Mouse (Mus musculus) midbrain, embryonic 10.5 days (tissue): Measurements from ENCODE around the gene Spn. TPM values are rescaled to one million over a fixed set of nuclear protein-coding genes. Genes with fewer than 3 reads are reported as not detected.

ENCODE experiments used
- DNase-seq: peaks from one replicate; pipeline ENCODE4 v3.0.0-alpha.2; 2017; ENCODE audit warnings: low spot score
- H3K27ac ChIP-seq: fragments of 300-500 bp; sonication (generic); replicated peaks from 2 replicates; pipeline ENCODE4 v1.5.1; 2016; ENCODE audit warnings: mild to moderate bottlenecking
- H3K27me3 ChIP-seq: fragments of 300-500 bp; sonication (generic); 2 replicates; pipeline ENCODE4 v1.6.1; 2016; ENCODE audit warnings: low read depth, mild to moderate bottlenecking; ENCODE audit not compliant: poor library complexity, severe bottlenecking
- H3K36me3 ChIP-seq: fragments of 300-500 bp; sonication (generic); 2 replicates; pipeline ENCODE4 v1.6.1; 2016; ENCODE audit warnings: mild to moderate bottlenecking, moderate library complexity
- H3K4me1 ChIP-seq: fragments of 300-500 bp; sonication (generic); 2 replicates; pipeline ENCODE4 v1.6.1; 2016
- H3K4me3 ChIP-seq: fragments of 300-500 bp; sonication (generic); 2 replicates; pipeline ENCODE4 v1.5.1; 2016; ENCODE audit warnings: mild to moderate bottlenecking, moderate library complexity
- H3K9me3 ChIP-seq: fragments of 300-500 bp; sonication (generic); replicated peaks from 2 replicates; pipeline ENCODE4 v1.6.1; 2016; ENCODE audit warnings: mild to moderate bottlenecking
- WGBS: fragments of 180-500 bp; shearing (Covaris S2); methylation state at CpG from one replicate; pipeline ENCODE4 v1.1.7; 2016; 5-methylcytosine and 5-hydroxymethylcytosine counted together
- polyA plus RNA-seq: library from polyadenylated mRNA; unstranded; fragments of >200 nt; fragmentation: Nextera tagmentation; extraction: Ambion mirVana; gene quantifications from 2 replicates; pipeline ENCODE4 v1.2.1, GENCODE M21; 2016

Gene Spn
- polyA plus RNA-seq, 1 experiment from 2014 or later = 0.10 TPM

- Histone ChIP-seq H3K9me3 (no peaks in the 10 kb centered on the region), H3K27me3 (no peaks in the 10 kb centered on the region), H3K36me3 (no peaks in the 10 kb centered on the region), H3K4me3 (no peak overlapping the region), H3K4me1 (peaks cover 11% of the 10 kb centered on the region), H3K27ac (no peak overlapping the region)
- 85% methylated on average over 22 of the region's 22 CpGs for WGBS
- DNase-seq = no peak
Measured at GRCm38 (mm10) chr7:127136181-127137071, 1.2 kb downstream of the Spn start.

DNA sequence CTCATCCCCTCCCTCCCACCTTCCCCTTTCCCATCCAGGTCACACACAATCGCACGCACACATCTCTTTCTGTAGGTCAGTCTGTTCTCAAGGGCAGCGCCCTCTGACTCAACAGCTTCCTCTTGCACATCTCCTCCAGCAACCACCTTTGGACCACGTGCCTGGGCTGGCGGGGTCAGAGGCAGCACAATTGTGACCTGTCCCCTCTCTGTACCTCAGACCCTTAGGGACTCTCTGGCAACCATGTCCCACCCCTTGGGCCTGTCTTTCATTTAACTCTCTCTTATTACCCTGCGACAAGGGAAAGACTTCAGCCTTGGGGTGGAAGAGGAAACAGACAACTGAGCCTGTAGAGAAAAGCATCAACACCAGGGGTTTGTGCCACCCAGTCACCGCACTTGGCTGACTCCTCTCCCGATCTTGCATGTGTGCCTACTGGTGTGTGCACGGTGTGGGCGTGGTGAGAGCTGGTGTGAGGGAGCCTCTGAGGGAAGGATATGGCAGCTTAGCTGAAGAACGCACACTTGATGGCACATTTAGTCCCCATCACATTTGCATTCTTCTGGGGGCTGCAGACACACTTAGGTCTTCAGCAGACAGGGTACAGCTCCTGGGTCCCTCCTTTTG, 2.7 kb downstream of the Spn start:
- no peaks in the 10 kb centered on the region for H3K27me3 ChIP-seq
- peak overlapping the region; percentile 28 for H3K27ac ChIP-seq
- peaks cover 13% of the 10 kb centered on the region for H3K4me1 ChIP-seq

DNA sequence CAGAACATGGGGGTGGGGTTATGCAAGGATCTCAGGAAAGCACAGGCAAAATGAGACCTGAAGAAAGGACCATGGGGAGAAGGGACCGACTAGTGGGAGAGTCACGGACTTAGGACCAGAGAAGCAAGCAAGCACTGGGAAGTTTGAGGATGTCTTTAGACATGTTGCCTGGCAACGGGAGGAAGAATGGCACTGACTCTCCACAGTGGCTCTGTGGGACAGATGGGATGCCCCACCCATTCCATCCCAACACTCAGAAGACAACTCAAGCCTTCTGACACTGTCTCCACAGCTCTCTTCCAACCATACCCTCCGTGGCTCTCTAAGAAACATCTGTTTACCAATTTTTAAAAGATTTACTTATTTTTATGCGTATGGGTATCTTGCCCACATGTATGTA, 4.5 kb downstream of the Spn start:
- 57% methylated on average over 5 of the region's 5 CpGs for WGBS
- peaks cover 15% of the 10 kb centered on the region for H3K4me1 ChIP-seq
- DNase-seq = no peak

More for the DNA sequence above, 2.7 kb downstream of the Spn start:
- Histone ChIP-seq H3K36me3 (no peaks in the 10 kb centered on the region), H3K9me3 (no peaks in the 10 kb centered on the region), H3K4me3 (no peak overlapping the region)
- no peak for DNase-seq
- 87% methylated on average over 11 of the region's 11 CpGs for WGBS

GRCm38 (mm10) chr7:127129638-127130037, 8.0 kb downstream of the Spn start:
- H3K27me3 ChIP-seq = no peaks in the 10 kb centered on the region
- no peak overlapping the region for H3K4me3 ChIP-seq
- WGBS = 24% methylated on average over 4 of the region's 4 CpGs
- H3K9me3 ChIP-seq = peaks cover 1% of the 10 kb centered on the region; the same call in 1 of the 2 replicates
- H3K36me3 ChIP-seq = no peaks in the 10 kb centered on the region
- DNase-seq = no peak
- H3K27ac ChIP-seq = no peak overlapping the region
- peaks cover 15% of the 10 kb centered on the region for H3K4me1 ChIP-seq

More for the DNA sequence above, 4.5 kb downstream of the Spn start:
- Histone ChIP-seq H3K9me3 (no peaks in the 10 kb centered on the region), H3K36me3 (no peaks in the 10 kb centered on the region), H3K4me3 (no peak overlapping the region), H3K27me3 (no peaks in the 10 kb centered on the region), H3K27ac (no peak overlapping the region)

- H3K4me3 ChIP-seq = peak within 1 kb of the TSS; percentile 47
- peaks cover 41% of the 10 kb centered on the region for H3K27me3 ChIP-seq
- H3K9me3 ChIP-seq = peaks cover 8% of the 10 kb centered on the region; the same call in 1 of the 2 replicates
- DNase-seq = peak; percentile 44
- peaks cover 39% of the 10 kb centered on the region for H3K4me1 ChIP-seq
- 0% methylated on average over 7 of the region's 7 CpGs for WGBS
- peak within 1 kb of the TSS; percentile 80 for H3K27ac ChIP-seq
- no peaks in the 10 kb centered on the region for H3K36me3 ChIP-seq
Measured at GRCm38 (mm10) chr7:127121911-127122270, 15.7 kb downstream of the Spn start, which contains the start of gene Qprt. Gene Qprt, minus strand, starts transcription at chr7:127122226.

GRCm38 (mm10) chr7:127121061-127121910, 16.3 kb downstream of the Spn start:
- Histone ChIP-seq H3K36me3 (no peaks in the 10 kb centered on the region), H3K27me3 (peaks cover 41% of the 10 kb centered on the region), H3K27ac (peak overlapping the region; percentile 80), H3K9me3 (peaks cover 8% of the 10 kb centered on the region; the same call in 1 of the 2 replicates), H3K4me3 (peak overlapping the region; percentile 47), H3K4me1 (peaks cover 39% of the 10 kb centered on the region)
- DNase-seq = peak; percentile 64
- WGBS = 5% methylated on average over 21 of the region's 21 CpGs

DNA sequence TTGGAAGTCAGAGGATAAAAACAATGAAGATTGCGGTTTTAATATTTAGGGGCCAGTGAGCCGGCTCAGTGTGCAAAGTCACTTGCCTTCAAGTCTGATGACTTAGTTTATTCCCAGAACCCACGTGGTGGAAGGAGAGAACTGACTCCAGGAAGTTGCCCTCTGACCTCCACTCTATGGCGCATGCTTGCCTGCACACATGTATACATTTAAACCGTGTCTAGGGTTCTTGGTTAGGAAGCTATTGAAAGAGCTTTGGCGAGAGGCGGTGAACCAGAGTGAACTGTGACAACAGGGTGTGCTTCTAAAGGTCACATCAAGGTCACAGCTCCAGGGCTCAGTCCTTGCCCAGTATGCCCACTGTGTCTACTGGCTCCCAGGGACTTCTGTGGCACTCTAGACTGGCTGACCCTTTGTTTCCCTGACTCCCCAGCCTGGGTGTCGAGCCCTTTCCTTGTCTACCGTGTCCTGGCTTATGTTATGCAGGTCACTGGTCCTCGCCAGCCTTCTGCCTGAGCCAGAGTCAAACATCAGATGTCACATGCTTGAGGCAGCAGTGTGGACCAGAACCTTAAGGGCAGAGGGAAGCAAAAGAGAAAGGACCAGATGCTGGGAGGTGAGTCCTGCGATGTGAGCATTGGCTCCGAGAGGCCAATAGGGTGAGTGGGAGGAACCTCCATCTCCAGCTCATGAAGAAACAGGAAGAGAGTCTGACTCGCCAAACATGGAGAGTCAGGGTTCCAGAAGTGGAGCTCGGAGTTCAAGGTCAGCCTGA, 18.8 kb downstream of the Spn start:
- Histone ChIP-seq H3K27me3 (peaks cover 41% of the 10 kb centered on the region), H3K9me3 (no peaks in the 10 kb centered on the region), H3K36me3 (no peaks in the 10 kb centered on the region), H3K4me1 (peaks cover 39% of the 10 kb centered on the region), H3K27ac (0 out of 2 replicates have a peak overlapping the region, but pooled peaks have one; percentile 28), H3K4me3 (no peak overlapping the region)
- WGBS = 47% methylated on average over 14 of the region's 14 CpGs
- no peak for DNase-seq

- 51% methylated on average over 5 of the region's 5 CpGs for WGBS
- peak; percentile 25 for DNase-seq
- peaks cover 48% of the 10 kb centered on the region for H3K4me1 ChIP-seq
Measured at GRCm38 (mm10) chr7:127117948-127118347, 19.7 kb downstream of the Spn start.

DNA sequence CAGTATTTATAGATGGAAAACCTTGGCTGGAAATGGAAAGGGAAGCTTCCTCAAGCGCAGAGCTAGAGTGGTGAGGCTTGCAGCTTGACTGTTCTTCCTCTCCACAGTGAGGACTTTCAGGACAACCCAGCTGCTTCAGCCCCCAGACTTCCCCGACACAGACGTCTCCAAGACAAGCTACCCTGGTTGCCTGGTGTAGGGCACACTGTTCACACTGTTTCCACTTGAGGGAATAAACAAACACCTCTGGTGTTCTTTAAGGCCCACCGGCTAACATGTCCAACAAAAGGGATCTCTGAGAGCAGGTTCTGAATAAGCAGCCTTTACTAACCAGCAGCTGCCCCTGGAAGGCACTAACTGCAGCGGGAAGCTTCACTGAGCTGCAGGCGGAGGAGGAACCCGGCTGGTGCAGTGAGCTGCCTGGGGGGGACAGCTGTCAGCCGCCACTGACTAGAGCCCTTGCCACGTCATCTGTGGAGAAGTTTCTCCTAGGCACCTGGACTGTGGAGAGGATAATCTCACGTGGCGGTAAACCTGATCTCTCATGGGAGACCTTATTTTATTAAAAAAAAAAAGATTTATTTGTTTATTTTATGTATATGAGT, 21.2 kb downstream of the Spn start:
- H3K36me3 ChIP-seq = no peaks in the 10 kb centered on the region
- no peak for DNase-seq
- WGBS = 58% methylated on average over 11 of the region's 11 CpGs
- no peaks in the 10 kb centered on the region for H3K9me3 ChIP-seq
- no peak overlapping the region for H3K27ac ChIP-seq
- H3K4me1 ChIP-seq = peaks cover 39% of the 10 kb centered on the region
- no peak overlapping the region for H3K4me3 ChIP-seq
- peaks cover 25% of the 10 kb centered on the region for H3K27me3 ChIP-seq

More at GRCm38 (mm10) chr7:127117948-127118347, 19.7 kb downstream of the Spn start:
- H3K27me3 ChIP-seq = peaks cover 41% of the 10 kb centered on the region
- H3K27ac ChIP-seq = no peak overlapping the region
- no peaks in the 10 kb centered on the region for H3K36me3 ChIP-seq
- H3K9me3 ChIP-seq = no peaks in the 10 kb centered on the region
- no peak overlapping the region for H3K4me3 ChIP-seq

GRCm38 (mm10) chr7:127114920-127115319, 22.7 kb downstream of the Spn start:
- Histone ChIP-seq H3K27ac (no peak overlapping the region), H3K4me3 (no peak overlapping the region), H3K9me3 (no peaks in the 10 kb centered on the region), H3K36me3 (no peaks in the 10 kb centered on the region), H3K27me3 (peaks cover 10% of the 10 kb centered on the region), H3K4me1 (peaks cover 31% of the 10 kb centered on the region)
- DNase-seq = no peak
- WGBS = 91% methylated on average over 11 of the region's 11 CpGs

DNA sequence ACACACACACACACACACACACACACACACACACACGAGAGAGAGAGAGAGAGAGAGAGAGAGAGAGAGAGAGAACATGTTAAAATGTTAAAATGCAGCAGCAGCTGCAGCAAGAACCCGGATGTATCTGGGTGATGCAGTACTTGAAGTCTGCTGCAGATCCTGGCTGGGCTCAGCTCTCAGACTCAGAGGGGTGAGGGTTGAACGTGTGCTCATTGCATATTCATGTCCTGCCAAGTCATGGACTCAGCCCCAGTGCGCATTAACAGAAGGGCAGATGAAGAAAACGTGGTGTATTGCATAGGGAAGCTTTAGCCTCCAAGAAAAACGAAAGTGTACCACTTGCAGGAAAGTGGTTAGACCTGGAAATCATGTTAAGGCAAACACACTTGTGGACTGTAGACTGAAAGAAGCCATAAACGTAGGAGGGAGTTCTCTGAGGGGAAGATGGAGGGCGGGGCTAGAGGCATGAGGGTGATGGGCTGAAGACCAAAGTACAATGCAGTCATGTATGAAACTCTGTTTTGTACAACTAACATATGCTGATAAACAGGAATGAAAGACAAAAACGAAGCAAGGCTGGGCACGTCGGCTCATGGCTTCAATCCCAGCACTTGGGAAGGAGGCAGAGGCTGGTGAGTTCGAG, 23.9 kb downstream of the Spn start:
- no peaks in the 10 kb centered on the region for H3K9me3 ChIP-seq
- H3K36me3 ChIP-seq = no peaks in the 10 kb centered on the region
- DNase-seq = no peak
- peaks cover 27% of the 10 kb centered on the region for H3K4me1 ChIP-seq
- H3K27ac ChIP-seq = no peak overlapping the region
- WGBS = 64% methylated on average over 11 of the region's 12 CpGs
- no peaks in the 10 kb centered on the region for H3K27me3 ChIP-seq
- H3K4me3 ChIP-seq = no peak overlapping the region
